In the genomic region with DNA sequence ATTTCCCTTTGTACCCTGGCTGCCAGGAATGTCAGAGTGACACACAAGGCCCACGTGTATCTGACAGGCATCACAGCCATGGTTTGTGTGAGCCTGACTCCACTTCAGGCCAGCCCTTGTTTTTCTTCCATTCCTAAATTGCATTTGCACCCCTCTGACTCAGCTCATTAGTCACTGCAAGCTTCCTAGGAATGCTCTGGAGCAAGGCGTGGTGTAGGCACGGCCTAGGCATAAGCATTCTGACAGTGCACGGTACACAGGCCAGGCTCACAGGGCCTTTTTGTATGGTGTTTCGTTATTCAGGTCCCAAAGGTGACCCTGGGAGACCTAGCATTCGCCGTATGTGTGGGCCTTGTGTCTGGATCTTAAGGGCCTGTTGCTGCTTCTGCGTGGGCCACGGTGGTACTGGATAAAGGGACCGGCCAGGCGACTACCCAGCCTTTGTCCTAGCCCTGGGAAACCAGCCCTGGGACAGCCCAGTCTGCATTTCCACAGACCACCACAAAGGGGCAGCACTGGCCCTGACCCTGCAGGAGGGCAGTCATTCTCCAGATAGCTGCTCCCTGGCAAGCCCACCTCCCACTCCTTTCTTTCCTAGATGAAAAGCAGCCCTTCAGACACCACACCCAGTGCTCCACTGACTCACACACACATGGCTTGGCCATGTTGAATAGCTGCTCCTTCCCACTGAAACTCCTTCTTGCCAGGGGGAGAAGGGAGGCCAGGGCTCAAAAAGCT, we compare ENCODE assay signal across 8 mouse cellular contexts. TPM values are rescaled to one million over a fixed set of nuclear protein-coding genes. Genes with fewer than 3 reads are reported as not detected.
A peak's percentile ranks its signal among the peaks of the same experiment; 100 is the strongest.
DNase-seq lines count a peak whose midpoint lies in the region; ATAC-seq and TF ChIP-seq lines count a peak whose summit lies in the region.

No protein-coding gene starts in this region.

- H3K27me3 ChIP-seq in liver, adult 2 months (ENCODE audit: control insufficient read depth, insufficient read depth, low read length): no peaks in the 10 kb centered on the region
- H3K27me3 ChIP-seq in liver, embryonic 12.5 days (replicated peaks): no peaks in the 10 kb centered on the region
- H3K27me3 ChIP-seq in heart, embryonic 13.5 days (replicated peaks): no peaks in the 10 kb centered on the region
- no peaks in the 10 kb centered on the region for H3K27me3 ChIP-seq in liver, embryonic 16.5 days (ENCODE audit: control insufficient read depth, insufficient read depth, low read depth, low read length)

- H3K4me1 ChIP-seq in liver, adult 2 months (ENCODE audit: control insufficient read depth, insufficient read depth, low read length): peaks cover 34% of the 10 kb centered on the region
- H3K4me1 ChIP-seq in liver, embryonic 12.5 days: peaks cover 30% of the 10 kb centered on the region
- H3K4me1 ChIP-seq in heart, embryonic 13.5 days: no peaks in the 10 kb centered on the region
- H3K4me1 ChIP-seq in liver, embryonic 16.5 days (ENCODE audit: control insufficient read depth, low read depth, low read length): peaks cover 3% of the 10 kb centered on the region

- no peak for ATAC-seq in liver, embryonic 12.5 days
- peak; percentile 55; the same call in 1 of the 2 replicates for ATAC-seq in common myeloid progenitor, adult 5-6 weeks (replicated peaks; ENCODE audit: low read depth, poor library complexity, severe bottlenecking)
- no peak for ATAC-seq in heart, embryonic 13.5 days (ENCODE audit: extremely low read depth, insufficient number of reproducible peaks, low FRiP score, low TSS enrichment)
- ATAC-seq in liver, embryonic 16.5 days (ENCODE audit: low read depth): peak; percentile 22; the same call in 1 of the 2 replicates
- no peak for ATAC-seq in activated CD4-positive, CD25-positive, alpha-beta regulatory T cell, adult 4 months

- DNase-seq in liver, adult 2 months (ENCODE audit: extremely low read depth, low read depth, low spot score): peak; percentile 60
- DNase-seq in NIH3T3 (ENCODE audit: low read depth): peak; percentile 92
- peak; percentile 32 to 65 for DNase-seq in spleen, adult 18-20 months

- no peak overlapping the region for H3K4me3 ChIP-seq in liver, adult 2 months (ENCODE audit: insufficient read depth, low read depth, low read length)
- no peak overlapping the region for H3K4me3 ChIP-seq in liver, embryonic 12.5 days
- H3K4me3 ChIP-seq in heart, embryonic 13.5 days: no peak overlapping the region
- no peak overlapping the region for H3K4me3 ChIP-seq in liver, embryonic 16.5 days (ENCODE audit: low read depth, low read length)

- peak; percentile 96 for TF ChIP-seq CTCF in liver, adult 2 months (IDR thresholded peaks at IDR 0.05; ENCODE audit: low read depth, low read length)

- peaks cover 7% of the 10 kb centered on the region; the same call in 1 of the 2 replicates for H3K79me2 ChIP-seq in liver, adult 2 months (ENCODE audit: control insufficient read depth, insufficient read depth, low read length)

- WGBS in liver, adult 2 months: 41% methylated on average over 11 of the region's 11 CpGs
- WGBS in liver, embryonic 12.5 days (ENCODE audit: insufficient replicate concordance): 79% methylated on average over 11 of the region's 11 CpGs
- 66% methylated on average over 11 of the region's 11 CpGs for WGBS in heart, embryonic 13.5 days
- WGBS in liver, embryonic 16.5 days (ENCODE audit: insufficient replicate concordance): 77% methylated on average over 11 of the region's 11 CpGs

- H3K9me3 ChIP-seq in liver, embryonic 12.5 days (replicated peaks): no peaks in the 10 kb centered on the region
- no peaks in the 10 kb centered on the region for H3K9me3 ChIP-seq in heart, embryonic 13.5 days
- no peaks in the 10 kb centered on the region for H3K9me3 ChIP-seq in liver, embryonic 16.5 days (replicated peaks; ENCODE audit: control insufficient read depth, low read length)

- H3K27ac ChIP-seq in liver, adult 2 months (replicated peaks; ENCODE audit: insufficient read depth, low read depth, low read length): peak overlapping the region; percentile 70
- H3K27ac ChIP-seq in liver, embryonic 12.5 days: no peak overlapping the region
- no peak overlapping the region for H3K27ac ChIP-seq in heart, embryonic 13.5 days (replicated peaks)
- no peak overlapping the region for H3K27ac ChIP-seq in liver, embryonic 16.5 days (ENCODE audit: low read length)

- H3K9ac ChIP-seq in liver, adult 2 months (ENCODE audit: low read depth, low read length): peak overlapping the region; percentile 11
- H3K9ac ChIP-seq in liver, embryonic 12.5 days: no peak overlapping the region
- H3K9ac ChIP-seq in heart, embryonic 13.5 days: peak overlapping the region; percentile 28; the same call in 1 of the 2 replicates
- no peak overlapping the region for H3K9ac ChIP-seq in liver, embryonic 16.5 days (ENCODE audit: low read depth, low read length)

- H3K36me3 ChIP-seq in liver, adult 2 months (ENCODE audit: control insufficient read depth, insufficient read depth, low read length): peaks cover 31% of the 10 kb centered on the region
- peaks cover 96% of the 10 kb centered on the region for H3K36me3 ChIP-seq in liver, embryonic 12.5 days
- peaks cover 77% of the 10 kb centered on the region for H3K36me3 ChIP-seq in heart, embryonic 13.5 days
- peaks cover 78% of the 10 kb centered on the region for H3K36me3 ChIP-seq in liver, embryonic 16.5 days (ENCODE audit: control insufficient read depth, insufficient read depth)

- H3K4me2 ChIP-seq in liver, embryonic 12.5 days: no peak overlapping the region
- H3K4me2 ChIP-seq in heart, embryonic 13.5 days: no peak overlapping the region
- no peak overlapping the region for H3K4me2 ChIP-seq in liver, embryonic 16.5 days (ENCODE audit: low read depth, low read length)

- TF ChIP-seq POLR2A in liver, adult 2 months (IDR thresholded peaks at IDR 0.05; ENCODE audit: extremely low read depth, insufficient read depth, low read length): no peak

RNA-seq across cellular contexts. Expression of gene Poldip3, which starts 7.9 kb away (rescaled TPM):
- 21.6 and 24.8 TPM in 2 replicates for total RNA-seq in liver, adult 2 months (2014; rRNA removed)
- polyA plus RNA-seq in liver, adult 2 months (2012; rRNA removed): 25.5 and 34.6 TPM in 2 replicates
- polyA plus RNA-seq in liver, embryonic 12.5 days (2016; fragmentation: Nextera tagmentation; extraction: Ambion mirVana): 83.0 and 86.7 TPM in 2 replicates
- total RNA-seq in common myeloid progenitor, adult 5-6 weeks (2017): 70.1 and 94.4 TPM in 2 replicates
- 73.9 and 74.2 TPM in 2 replicates for polyA plus RNA-seq in heart, embryonic 13.5 days (2015; fragmentation: Nextera tagmentation; extraction: Ambion mirVana)
- polyA plus RNA-seq in liver, embryonic 16.5 days (2015; fragmentation: Nextera tagmentation; extraction: Ambion mirVana): 54.4 and 55.8 TPM in 2 replicates
- polyA plus RNA-seq in activated CD4-positive, CD25-positive, alpha-beta regulatory T cell, adult 4 months (2017; shearing (Covaris generic)): 100 to 1,000 TPM; 155 to 180 TPM

RNA-seq across cellular contexts. Expression of gene Cyb5r3, which starts 15.3 kb away (rescaled TPM):
- total RNA-seq in liver, adult 2 months (2014; rRNA removed): 155 TPM in 2 replicates
- polyA plus RNA-seq in liver, adult 2 months (2012; rRNA removed): 424 and 500 TPM in 2 replicates
- polyA plus RNA-seq in liver, embryonic 12.5 days (2016; fragmentation: Nextera tagmentation; extraction: Ambion mirVana): 151 and 172 TPM in 2 replicates
- total RNA-seq in common myeloid progenitor, adult 5-6 weeks (2017): 31.7 and 34.9 TPM in 2 replicates
- polyA plus RNA-seq in heart, embryonic 13.5 days (2015; fragmentation: Nextera tagmentation; extraction: Ambion mirVana): 127 and 137 TPM in 2 replicates
- 142 and 171 TPM in 2 replicates for polyA plus RNA-seq in liver, embryonic 16.5 days (2015; fragmentation: Nextera tagmentation; extraction: Ambion mirVana)
- 10 to 100 TPM; 55.9 to 73.9 TPM for polyA plus RNA-seq in activated CD4-positive, CD25-positive, alpha-beta regulatory T cell, adult 4 months (2017; shearing (Covaris generic))

RNA-seq across cellular contexts. Expression of gene Rrp7a, which starts 34.5 kb away (rescaled TPM):
- total RNA-seq in liver, adult 2 months (2014; rRNA removed): 9.1 and 19.3 TPM in 2 replicates
- 44.1 and 44.7 TPM in 2 replicates for polyA plus RNA-seq in liver, adult 2 months (2012; rRNA removed)
- polyA plus RNA-seq in liver, embryonic 12.5 days (2016; fragmentation: Nextera tagmentation; extraction: Ambion mirVana): 36.5 and 42.3 TPM in 2 replicates
- 87.5 and 106 TPM in 2 replicates for total RNA-seq in common myeloid progenitor, adult 5-6 weeks (2017)
- 41.1 and 45.9 TPM in 2 replicates for polyA plus RNA-seq in heart, embryonic 13.5 days (2015; fragmentation: Nextera tagmentation; extraction: Ambion mirVana)
- 19.4 and 20.3 TPM in 2 replicates for polyA plus RNA-seq in liver, embryonic 16.5 days (2015; fragmentation: Nextera tagmentation; extraction: Ambion mirVana)
- 10 to 100 TPM; 67.8 to 87.0 TPM for polyA plus RNA-seq in activated CD4-positive, CD25-positive, alpha-beta regulatory T cell, adult 4 months (2017; shearing (Covaris generic))

Comparison
In these comparisons a context has a peak if more than half of its experiments do, and no peak if none do; other contexts are left out.
1. H3K9ac ChIP-seq: peak in liver, adult 2 months (single experiment) and heart, embryonic 13.5 days (single experiment); none in liver, embryonic 12.5 days (single experiment) and liver, embryonic 16.5 days (single experiment).
2. ATAC-seq: peak in common myeloid progenitor, adult 5-6 weeks (single experiment) and liver, embryonic 16.5 days (single experiment); none in liver, embryonic 12.5 days (single experiment), heart, embryonic 13.5 days (single experiment) and activated CD4-positive, CD25-positive, alpha-beta regulatory T cell, adult 4 months (single experiment).
3. Peak in every context shown above with its lines, with median percentiles within 50 percentile points of each other: DNase-seq.